Mouse (Mus musculus): ENCODE results near the gene Itk.

DNA sequence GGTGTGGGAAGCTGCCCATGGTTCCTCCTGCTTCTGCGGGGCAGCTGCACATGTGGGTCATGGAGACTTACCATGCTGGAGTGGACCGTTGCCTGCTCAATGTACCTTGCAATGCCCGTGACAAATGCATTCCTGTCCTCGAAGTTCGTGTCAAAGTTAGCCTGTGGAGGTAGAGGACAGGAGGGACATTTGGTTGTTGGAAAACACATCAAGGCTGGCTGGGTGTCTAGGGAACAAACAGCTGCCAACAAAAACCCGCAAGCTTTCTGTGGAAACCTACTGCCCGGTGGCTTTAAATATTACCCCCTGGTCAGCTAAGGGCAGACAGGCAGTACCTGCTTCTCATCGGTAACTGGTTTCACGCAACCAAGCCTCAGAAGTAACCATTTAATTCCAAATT, 99.8 kb downstream of the Itk start:
- TF ChIP-seq CTCF (IDR thresholded peaks at IDR 0.05; ENCODE audit: control insufficient read depth, insufficient read depth, insufficient read length): no peak
- TF ChIP-seq MAX (IDR thresholded peaks at IDR 0.05): no peak
- no peak for TF ChIP-seq CEBPB (IDR thresholded peaks at IDR 0.05; ENCODE audit: low read depth)
